Mouse (Mus musculus): ENCODE data around the gene Hipk2. TPM values are rescaled to one million over a fixed set of nuclear protein-coding genes. Genes with fewer than 3 reads are reported as not detected.

Gene Hipk2
- polyA plus RNA-seq, 1 experiment from 2014 or later, result 16.0 TPM

DNA sequence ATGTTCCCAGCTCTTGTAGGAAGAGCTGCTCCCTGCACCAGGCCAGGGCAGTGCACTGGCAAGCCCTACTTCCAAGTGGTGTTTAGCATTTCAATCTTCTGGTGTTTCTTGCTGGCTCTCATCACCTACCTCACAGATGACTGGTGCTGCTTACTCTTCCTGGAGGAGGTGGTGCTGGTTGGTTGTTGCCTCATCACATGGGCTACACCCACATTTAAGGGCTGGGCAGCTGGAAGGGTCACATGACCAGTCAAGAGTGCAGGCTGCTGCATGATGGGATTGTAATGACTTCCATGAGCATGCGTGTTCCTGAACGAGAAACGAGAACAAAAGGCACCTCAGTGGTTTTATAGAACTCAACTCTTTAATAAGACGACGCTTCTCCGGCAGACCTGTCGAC lies 157.3 kb downstream of the Hipk2 start:
- H3K9ac ChIP-seq (ENCODE audit: low read length), result no peak overlapping the region
- no peak overlapping the region for H3K4me2 ChIP-seq (ENCODE audit: low read length)
- no peak for DNase-seq (ENCODE audit: low spot score)
- H3K4me3 ChIP-seq (ENCODE audit: low read depth, low read length), result no peak overlapping the region
- no peak overlapping the region for H3K27ac ChIP-seq (ENCODE audit: low read depth, low read length)
- H3K27me3 ChIP-seq (replicated peaks; ENCODE audit: control insufficient read depth, insufficient read depth, low read length), result no peaks in the 10 kb centered on the region
- no peaks in the 10 kb centered on the region for H3K9me3 ChIP-seq (replicated peaks; ENCODE audit: control insufficient read depth, low read length)
- H3K36me3 ChIP-seq (ENCODE audit: control insufficient read depth, insufficient read depth, low read length), result peaks cover 80% of the 10 kb centered on the region
- WGBS, result 92% methylated on average over 7 of the region's 7 CpGs
- no peak for ATAC-seq
- no peaks in the 10 kb centered on the region for H3K4me1 ChIP-seq (ENCODE audit: control insufficient read depth, insufficient read depth, low read length)

DNA sequence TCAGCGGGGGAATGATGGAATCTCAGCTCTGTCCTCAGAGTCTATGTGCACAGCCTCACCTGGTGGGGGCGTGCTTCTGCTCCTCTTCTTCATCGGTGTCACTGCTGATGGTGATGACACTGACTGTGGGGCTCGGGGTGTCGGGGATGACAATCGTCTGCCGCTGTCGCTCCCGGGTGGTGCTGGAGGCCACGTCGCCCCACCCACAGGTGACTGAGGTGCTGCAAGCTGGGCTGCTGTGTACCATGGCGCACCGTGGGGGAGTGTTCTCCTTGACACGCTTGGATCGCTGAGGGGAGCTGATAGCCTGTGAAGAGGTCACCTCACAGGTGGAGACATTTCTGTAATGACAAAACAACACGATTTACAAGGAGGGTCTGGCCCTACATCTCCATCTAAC lies 160.1 kb downstream of the Hipk2 start:
- Histone ChIP-seq H3K4me3 (ENCODE audit: low read depth, low read length) (no peak overlapping the region), H3K27me3 (replicated peaks; ENCODE audit: control insufficient read depth, insufficient read depth, low read length) (no peaks in the 10 kb centered on the region), H3K4me1 (ENCODE audit: control insufficient read depth, insufficient read depth, low read length) (no peaks in the 10 kb centered on the region), H3K36me3 (ENCODE audit: control insufficient read depth, insufficient read depth, low read length) (peaks cover 91% of the 10 kb centered on the region), H3K9ac (ENCODE audit: low read length) (no peak overlapping the region), H3K27ac (ENCODE audit: low read depth, low read length) (no peak overlapping the region), H3K9me3 (replicated peaks; ENCODE audit: control insufficient read depth, low read length) (no peaks in the 10 kb centered on the region), H3K4me2 (ENCODE audit: low read length) (no peak overlapping the region)
- no peak for ATAC-seq
- WGBS, result 96% methylated on average over 16 of the region's 16 CpGs
- DNase-seq (ENCODE audit: low spot score), result no peak

DNA sequence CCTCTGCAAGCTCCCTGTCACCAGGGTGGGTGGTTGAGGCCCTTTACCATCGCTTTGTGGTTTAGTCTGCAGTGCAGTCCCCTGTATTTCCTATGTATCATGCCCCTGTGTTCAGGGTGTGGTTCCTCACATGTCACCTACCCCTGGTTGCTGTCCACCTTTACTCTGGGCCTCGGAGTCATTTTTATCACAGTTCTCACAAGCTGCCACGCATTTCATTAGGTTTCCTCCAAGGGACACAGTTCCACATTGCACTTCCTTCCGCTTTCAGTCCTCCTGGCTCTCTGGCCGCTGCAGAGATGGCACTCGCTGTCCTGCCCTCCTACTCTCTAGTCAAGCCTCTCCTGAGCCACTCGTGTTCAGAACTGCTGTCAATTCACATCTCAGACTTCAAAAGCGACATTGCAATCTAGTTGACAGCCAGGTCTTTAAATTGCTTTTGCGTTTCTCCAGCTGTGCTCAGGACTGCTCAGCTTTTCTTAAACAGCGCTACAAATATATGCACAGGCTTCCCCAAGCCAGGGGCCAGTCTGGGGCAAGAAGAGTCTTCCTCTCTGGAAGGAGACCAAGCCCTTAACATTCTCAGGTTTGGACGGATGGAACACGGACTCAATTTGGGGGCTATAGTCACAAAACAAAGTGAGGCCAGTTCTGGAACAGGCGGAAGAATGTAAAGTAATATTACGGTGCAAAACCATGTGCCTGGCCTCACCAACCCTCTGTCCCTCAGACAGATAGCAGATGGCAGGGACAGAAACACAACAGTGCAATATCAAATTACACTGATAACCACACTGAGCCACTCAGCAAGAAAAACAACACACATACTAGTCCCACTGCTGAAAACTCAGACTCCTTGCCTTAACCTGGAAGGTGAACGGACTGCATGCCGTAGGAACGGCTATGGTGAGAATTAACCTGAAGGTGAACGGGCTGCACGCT lies 161.7 kb downstream of the Hipk2 start:
- H3K9ac ChIP-seq (ENCODE audit: low read length), result no peak overlapping the region
- 94% methylated on average over 19 of the region's 19 CpGs for WGBS
- no peaks in the 10 kb centered on the region for H3K9me3 ChIP-seq (replicated peaks; ENCODE audit: control insufficient read depth, low read length)
- peaks cover 93% of the 10 kb centered on the region for H3K36me3 ChIP-seq (ENCODE audit: control insufficient read depth, insufficient read depth, low read length)
- H3K4me1 ChIP-seq (ENCODE audit: control insufficient read depth, insufficient read depth, low read length), result no peaks in the 10 kb centered on the region
- H3K27ac ChIP-seq (ENCODE audit: low read depth, low read length), result no peak overlapping the region
- ATAC-seq (no peak), DNase-seq (ENCODE audit: low spot score) (no peak)
- no peaks in the 10 kb centered on the region for H3K27me3 ChIP-seq (replicated peaks; ENCODE audit: control insufficient read depth, insufficient read depth, low read length)
- H3K4me3 ChIP-seq (ENCODE audit: low read depth, low read length), result no peak overlapping the region
- H3K4me2 ChIP-seq (ENCODE audit: low read length), result no peak overlapping the region

DNA sequence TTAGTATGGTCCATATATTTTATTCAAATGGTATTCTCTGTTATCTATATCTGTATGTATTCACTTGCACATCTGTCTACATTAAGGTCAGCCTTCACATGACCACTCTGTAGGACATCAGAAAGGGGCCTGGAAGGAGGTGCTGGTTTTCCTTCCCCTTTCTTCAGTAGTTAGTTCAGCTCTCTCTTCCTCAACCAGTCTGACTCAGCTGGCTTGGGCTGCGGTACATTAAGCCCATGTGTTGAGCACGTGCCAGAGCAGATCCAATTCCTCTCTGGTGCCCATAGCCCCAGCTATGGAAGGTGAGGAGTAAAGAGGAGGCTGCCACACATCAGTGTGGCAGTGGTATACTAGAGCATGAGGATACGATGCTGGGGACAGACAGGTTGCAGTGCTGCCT lies 165.5 kb downstream of the Hipk2 start:
- Histone ChIP-seq H3K4me3 (ENCODE audit: low read depth, low read length) (no peak overlapping the region), H3K27ac (ENCODE audit: low read depth, low read length) (no peak overlapping the region), H3K4me1 (ENCODE audit: control insufficient read depth, insufficient read depth, low read length) (no peaks in the 10 kb centered on the region), H3K9ac (ENCODE audit: low read length) (no peak overlapping the region), H3K4me2 (ENCODE audit: low read length) (no peak overlapping the region), H3K27me3 (replicated peaks; ENCODE audit: control insufficient read depth, insufficient read depth, low read length) (no peaks in the 10 kb centered on the region), H3K9me3 (replicated peaks; ENCODE audit: control insufficient read depth, low read length) (no peaks in the 10 kb centered on the region), H3K36me3 (ENCODE audit: control insufficient read depth, insufficient read depth, low read length) (peaks cover 77% of the 10 kb centered on the region)
- ATAC-seq (no peak), DNase-seq (ENCODE audit: low spot score) (no peak)
- 99% methylated on average over 3 of the region's 3 CpGs for WGBS

DNA sequence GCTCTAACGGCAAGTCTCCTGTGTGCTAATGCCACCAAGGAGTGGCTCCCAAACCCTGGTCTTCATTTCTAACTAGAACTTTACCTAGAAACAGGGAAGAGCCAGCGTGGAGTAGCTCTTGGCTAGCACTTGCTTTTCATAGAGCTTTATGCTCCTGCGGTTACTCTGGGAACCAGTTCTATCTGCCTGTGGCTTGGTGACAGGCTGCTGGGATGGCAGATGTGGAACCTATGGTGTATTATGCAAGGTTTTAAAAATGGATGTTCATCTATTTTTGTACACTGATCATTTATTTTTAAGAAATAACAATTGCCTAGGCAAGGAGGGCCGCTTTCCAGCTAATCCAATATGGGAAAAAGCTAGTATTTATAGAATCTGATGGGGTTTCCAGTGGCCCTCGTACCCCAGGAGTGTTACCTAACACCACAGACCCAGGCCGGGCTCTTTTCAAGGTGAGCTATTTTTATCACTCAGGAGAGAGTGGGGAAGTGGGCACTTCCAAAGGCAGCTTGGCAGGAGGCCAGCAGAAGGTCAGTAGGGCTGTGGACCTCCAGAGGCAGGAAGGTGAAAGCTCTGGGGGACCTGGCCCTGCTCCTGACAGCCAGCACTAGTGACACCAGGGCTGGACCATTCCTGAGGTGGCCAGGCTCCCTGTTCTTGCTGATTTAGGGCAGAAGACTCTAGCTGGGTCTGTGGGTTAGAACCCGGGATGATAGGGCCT lies 171.5 kb downstream of the Hipk2 start:
- H3K27ac ChIP-seq (ENCODE audit: low read depth, low read length), result no peak overlapping the region
- H3K36me3 ChIP-seq (ENCODE audit: control insufficient read depth, insufficient read depth, low read length), result peaks cover 67% of the 10 kb centered on the region
- H3K4me3 ChIP-seq (ENCODE audit: low read depth, low read length), result no peak overlapping the region
- H3K9ac ChIP-seq (ENCODE audit: low read length), result no peak overlapping the region
- H3K27me3 ChIP-seq (replicated peaks; ENCODE audit: control insufficient read depth, insufficient read depth, low read length), result no peaks in the 10 kb centered on the region
- no peak for ATAC-seq
- no peak for DNase-seq (ENCODE audit: low spot score)
- H3K4me2 ChIP-seq (ENCODE audit: low read length), result no peak overlapping the region
- no peaks in the 10 kb centered on the region for H3K9me3 ChIP-seq (replicated peaks; ENCODE audit: control insufficient read depth, low read length)
- H3K4me1 ChIP-seq (ENCODE audit: control insufficient read depth, insufficient read depth, low read length), result no peaks in the 10 kb centered on the region
- WGBS, result 91% methylated on average over 7 of the region's 7 CpGs

GRCm38 (mm10) chr6:38703526-38703925 lies 172.4 kb downstream of the Hipk2 start:
- H3K9me3 ChIP-seq (replicated peaks; ENCODE audit: control insufficient read depth, low read length), result no peaks in the 10 kb centered on the region
- H3K9ac ChIP-seq (ENCODE audit: low read length), result no peak overlapping the region
- 94% methylated on average over 6 of the region's 6 CpGs for WGBS
- ATAC-seq (no peak), DNase-seq (ENCODE audit: low spot score) (no peak)
- H3K36me3 ChIP-seq (ENCODE audit: control insufficient read depth, insufficient read depth, low read length), result peaks cover 67% of the 10 kb centered on the region
- H3K27ac ChIP-seq (ENCODE audit: low read depth, low read length), result no peak overlapping the region
- H3K4me2 ChIP-seq (ENCODE audit: low read length), result no peak overlapping the region
- no peaks in the 10 kb centered on the region for H3K27me3 ChIP-seq (replicated peaks; ENCODE audit: control insufficient read depth, insufficient read depth, low read length)
- H3K4me1 ChIP-seq (ENCODE audit: control insufficient read depth, insufficient read depth, low read length), result no peaks in the 10 kb centered on the region
- H3K4me3 ChIP-seq (ENCODE audit: low read depth, low read length), result no peak overlapping the region

GRCm38 (mm10) chr6:38702810-38703399 lies 173.1 kb downstream of the Hipk2 start:
- Histone ChIP-seq H3K9me3 (replicated peaks; ENCODE audit: control insufficient read depth, low read length) (no peaks in the 10 kb centered on the region), H3K4me1 (ENCODE audit: control insufficient read depth, insufficient read depth, low read length) (no peaks in the 10 kb centered on the region), H3K4me3 (ENCODE audit: low read depth, low read length) (no peak overlapping the region), H3K27me3 (replicated peaks; ENCODE audit: control insufficient read depth, insufficient read depth, low read length) (no peaks in the 10 kb centered on the region), H3K27ac (ENCODE audit: low read depth, low read length) (no peak overlapping the region), H3K36me3 (ENCODE audit: control insufficient read depth, insufficient read depth, low read length) (peaks cover 69% of the 10 kb centered on the region), H3K9ac (ENCODE audit: low read length) (no peak overlapping the region), H3K4me2 (ENCODE audit: low read length) (no peak overlapping the region)
- WGBS, result 70% methylated on average over 6 of the region's 6 CpGs
- ATAC-seq (no peak), DNase-seq (ENCODE audit: low spot score) (no peak)

GRCm38 (mm10) chr6:38701421-38701820 lies 174.5 kb downstream of the Hipk2 start:
- Histone ChIP-seq H3K9me3 (replicated peaks; ENCODE audit: control insufficient read depth, low read length) (no peaks in the 10 kb centered on the region), H3K27ac (ENCODE audit: low read depth, low read length) (no peak overlapping the region), H3K4me3 (ENCODE audit: low read depth, low read length) (no peak overlapping the region), H3K36me3 (ENCODE audit: control insufficient read depth, insufficient read depth, low read length) (peaks cover 73% of the 10 kb centered on the region), H3K27me3 (replicated peaks; ENCODE audit: control insufficient read depth, insufficient read depth, low read length) (no peaks in the 10 kb centered on the region), H3K4me1 (ENCODE audit: control insufficient read depth, insufficient read depth, low read length) (no peaks in the 10 kb centered on the region), H3K9ac (ENCODE audit: low read length) (no peak overlapping the region), H3K4me2 (ENCODE audit: low read length) (no peak overlapping the region)
- WGBS, result 80% methylated on average over 2 of the region's 2 CpGs
- DNase-seq (ENCODE audit: low spot score) (no peak), ATAC-seq (no peak)

Data from forebrain, embryonic 14.5 days (tissue).